Mouse (Mus musculus) embryo, embryonic 11 days (tissue): ENCODE measurements at regions not wholly inside any gene's neighbourhood (a gene's known extent, or its start where the extent isn't known, plus 50 kb on each side); places are given as distances from the start of the nearest gene placed in this dataset.

Experiments
- DNase-seq: peaks from one replicate; pipeline ENCODE4 v3.0.0-alpha.2; 2015

- DNase-seq: no peak
Observed at GRCm38 (mm10) chr2:134419581-134419980, 134.6 kb downstream of the Hao1 start.

GRCm38 (mm10) chr2:134399564-134399963 lies 154.6 kb downstream of the Hao1 start:
- no peak for DNase-seq

GRCm38 (mm10) chr2:134393421-134393820 lies 160.7 kb downstream of the Hao1 start:
- DNase-seq: no peak

DNA sequence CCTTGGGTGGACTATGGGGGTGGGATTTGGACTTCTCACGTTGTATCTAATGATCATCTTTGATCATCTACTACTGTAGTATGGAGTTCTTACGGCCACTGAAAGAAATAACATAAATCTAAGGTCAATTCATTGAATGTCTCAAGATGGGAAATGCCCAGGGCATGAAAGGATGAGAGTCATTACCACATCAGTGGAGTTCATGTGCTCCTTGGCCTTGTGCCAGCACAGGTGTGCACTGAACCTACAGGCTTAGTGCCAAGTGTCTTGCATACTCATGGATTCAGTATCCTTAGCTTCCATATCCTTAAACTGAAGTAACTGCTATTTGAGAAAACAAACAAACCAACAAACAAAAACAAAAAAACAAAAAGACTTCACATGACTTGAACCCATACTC lies 179.1 kb downstream of the Hao1 start:
- DNase-seq: no peak

DNA sequence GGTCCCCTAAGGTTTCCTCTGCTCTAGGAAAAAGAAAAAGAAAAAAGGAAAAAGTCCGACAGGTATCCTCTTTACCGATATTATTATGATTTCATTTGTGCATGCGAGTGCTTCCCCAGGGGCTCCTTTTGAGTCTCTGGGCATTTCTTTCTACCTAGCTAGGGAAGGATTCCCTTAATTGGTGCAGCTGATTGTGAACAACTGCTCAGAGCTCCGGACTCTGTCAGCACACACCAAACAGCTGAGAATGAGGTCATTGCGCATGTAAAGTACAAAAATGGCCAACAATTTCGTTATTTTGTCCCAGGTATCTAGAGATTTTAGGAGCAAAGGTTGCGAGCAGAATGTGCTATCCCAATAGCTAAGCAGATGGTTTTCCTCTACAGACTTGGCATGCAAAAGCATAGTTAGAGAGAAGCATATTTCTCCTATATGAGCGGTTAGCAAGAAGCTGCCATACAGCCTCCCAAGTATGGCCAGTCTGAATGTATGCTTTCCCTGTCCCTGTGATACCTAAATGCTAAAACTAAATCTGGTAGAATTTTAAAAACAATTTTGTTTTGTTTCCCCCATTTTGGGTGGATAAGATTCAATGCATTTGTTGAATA lies 203.2 kb downstream of the Hao1 start:
- no peak for DNase-seq

GRCm38 (mm10) chr2:134350442-134350841 lies 203.7 kb downstream of the Hao1 start:
- no peak for DNase-seq

GRCm38 (mm10) chr2:134342515-134343140 lies 211.5 kb downstream of the Hao1 start:
- DNase-seq: no peak

GRCm38 (mm10) chr2:134308092-134308491 lies 246.1 kb downstream of the Hao1 start:
- DNase-seq: no peak

DNA sequence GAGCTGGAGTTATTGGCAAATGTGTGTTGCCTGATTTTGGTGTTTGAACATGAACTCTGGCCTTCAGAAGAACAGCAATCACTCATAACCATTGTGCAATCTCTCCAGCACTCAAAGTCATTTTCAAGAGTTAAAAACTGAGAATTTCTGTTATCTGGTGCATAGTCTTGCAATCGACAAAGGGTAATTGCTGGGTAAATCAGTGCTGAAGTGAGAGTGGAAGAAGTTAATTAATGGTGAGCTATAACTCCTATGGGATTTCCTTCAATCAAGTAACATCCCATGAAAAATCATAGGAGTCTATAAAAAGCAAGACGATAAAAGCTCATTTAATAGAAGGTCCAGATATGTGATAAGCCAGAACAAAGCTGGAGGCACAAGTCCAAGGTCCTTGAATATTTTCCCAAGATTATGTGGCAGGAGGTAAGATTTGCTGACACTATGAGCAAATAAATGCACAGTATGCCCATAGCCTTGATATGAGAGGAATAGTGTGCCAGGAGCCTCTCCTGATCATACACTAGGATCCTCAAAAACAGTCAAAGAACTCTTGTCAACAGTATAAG lies 264.0 kb downstream of the Hao1 start:
- DNase-seq: no peak

DNA sequence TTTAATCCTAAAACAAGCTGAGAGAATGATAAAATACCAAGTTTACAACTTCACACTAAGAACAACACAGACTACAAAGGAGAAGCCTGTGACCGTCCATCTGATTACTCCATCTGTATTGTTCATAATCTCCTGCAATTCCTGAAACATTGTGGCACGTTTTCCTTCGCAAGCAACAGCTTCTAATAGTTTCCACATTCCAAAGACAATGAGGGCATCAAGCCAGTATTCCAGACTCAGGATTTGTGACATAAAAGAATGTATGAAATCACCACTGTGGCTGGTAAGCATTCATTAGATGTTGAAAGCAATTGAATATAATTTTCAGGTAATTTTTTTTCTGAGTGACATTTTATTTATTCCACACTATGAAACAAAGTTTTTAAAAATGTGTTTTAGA lies 278.3 kb downstream of the Hao1 start:
- no peak for DNase-seq

GRCm38 (mm10) chr2:134268466-134268865 lies 285.7 kb downstream of the Hao1 start:
- peak; percentile 68 for DNase-seq
